Mouse (Mus musculus): ENCODE data around the gene Tas2r107. TPM values are rescaled to one million over a fixed set of nuclear protein-coding genes. Genes with fewer than 3 reads are reported as not detected.
"Not testable (repeated sequence)": the region's sequence is repeated elsewhere in the genome, so short reads cannot be mapped to it uniquely, and the experiment has no call there.

The Tas2r107 gene
- total and polyA plus RNA-seq, 3 experiments: not detected

DNA sequence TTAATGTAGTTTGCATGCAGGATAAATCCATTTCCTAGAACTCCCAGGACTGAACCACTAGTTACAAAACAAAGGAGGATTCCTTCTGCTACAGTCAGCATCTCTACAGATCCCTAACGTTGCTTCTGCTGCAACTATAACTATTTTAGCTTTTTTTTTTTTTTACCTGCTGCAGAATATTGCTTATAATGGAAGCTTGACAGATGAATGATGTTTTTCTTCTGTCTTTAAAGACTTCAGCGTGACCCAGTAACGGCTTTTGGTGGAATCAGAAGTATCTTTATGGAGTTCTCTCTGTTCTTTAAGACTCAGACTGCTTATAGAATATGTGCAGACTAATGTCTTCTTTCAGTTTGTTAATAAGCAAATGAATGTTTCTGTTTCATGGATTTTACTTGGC lies 18.8 kb upstream of the Tas2r107 start, which contains the start of gene Tas2r106:
TSS of gene Tas2r106 (minus strand) at position 101 of the 400 bp plus-strand sequence.
- Histone ChIP-seq H3K4me2 (ENCODE audit: insufficient read depth, low read depth, poor library complexity, severe bottlenecking) (no peak within 1 kb of the TSS), H3K9me3 (replicated peaks; ENCODE audit: low read length) (peaks cover 17% of the 10 kb centered on the region), H3K4me3 (replicated peaks in 1 of 3; ENCODE audit: low read depth in 2 of 3, low read length in 2 of 3, poor library complexity in 1 of 3) (no peak within 1 kb of the TSS), H3K36me3 (replicated peaks in 1 of 2; ENCODE audit: control insufficient read depth in 1 of 2, insufficient read depth in 1 of 2, low read length in 1 of 2) (no peaks in the 10 kb centered on the region), H3K27me3 (replicated peaks) (no peaks in the 10 kb centered on the region), H3K9ac (ENCODE audit: insufficient read depth, low read depth) (no peak within 1 kb of the TSS), H3K79me2 (replicated peaks; ENCODE audit: control insufficient read depth, extremely low read depth, insufficient read depth, poor library complexity, severe bottlenecking) (no peaks in the 10 kb centered on the region), H3K27ac (ENCODE audit: insufficient read depth, low read depth) (no peak within 1 kb of the TSS), H3K4me1 (ENCODE audit: control insufficient read depth in 1 of 2, insufficient read depth in 2 of 2) (no peaks in the 10 kb centered on the region)
- dilution Hi-C loops (cut with MboI; ENCODE audit: extremely low pct_ligation_motif_present, extremely low pct_unique_long_range_greater_than_20kb, low sequenced_read_pairs) (no loop called here), in situ Hi-C loops (cut with MboI; ENCODE audit: low pct_ligation_motif_present, low pct_unique_long_range_greater_than_20kb, low sequenced_read_pairs) (no loop called here)
- TF ChIP-seq JUN (IDR thresholded peaks at IDR 0.05; ENCODE audit: insufficient read depth, low read depth, low read length) (no peak), POLR2A (IDR thresholded peaks at IDR 0.05; ENCODE audit: low read depth, low read length) (no peak), RAD21 (IDR thresholded peaks at IDR 0.05; ENCODE audit: low read depth, low read length) (no peak), CHD2 (IDR thresholded peaks at IDR 0.05; ENCODE audit: low read length) (no peak), NELFE (IDR thresholded peaks at IDR 0.05; ENCODE audit: low read depth, low read length) (no peak)
- no peak for DNase-seq (ENCODE audit: extremely low read depth)

DNA sequence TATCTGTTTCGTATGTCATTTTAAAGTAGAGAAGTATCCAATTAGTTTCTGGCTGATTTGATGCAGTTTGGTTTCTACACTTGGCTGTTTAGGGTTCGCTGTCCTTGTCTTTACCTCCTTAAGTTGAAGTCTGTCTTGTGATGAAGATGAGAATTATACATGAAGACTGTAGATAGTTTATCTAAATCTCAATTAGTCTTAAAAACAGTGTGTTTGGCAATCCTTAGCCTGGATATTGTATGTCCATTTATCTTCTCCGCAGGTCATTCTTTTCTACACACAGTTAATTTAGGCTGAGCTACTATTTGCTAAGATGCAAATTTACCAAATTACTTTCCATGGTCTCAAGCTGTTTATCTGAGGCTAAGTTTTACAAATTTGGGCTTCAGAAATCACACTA lies 29.1 kb downstream of the Tas2r107 start, which contains the start of gene Tas2r130:
TSS of gene Tas2r130 (minus strand) at position 101 of the 400 bp plus-strand sequence.
- no peak within 1 kb of the TSS for H3K27ac ChIP-seq (ENCODE audit: insufficient read depth, low read depth)
- no peak for TF ChIP-seq POLR2AphosphoS2 (IDR thresholded peaks at IDR 0.05; ENCODE audit: low read depth, low read length)
- no peak for TF ChIP-seq MAX (IDR thresholded peaks at IDR 0.05; ENCODE audit: low read length)
- no peak for TF ChIP-seq SIN3A (IDR thresholded peaks at IDR 0.05; ENCODE audit: low read length)
- TF ChIP-seq ETS1 (conservative IDR thresholded peaks at IDR 0.05; ENCODE audit: low read depth, low read length): no peak
- no peak for TF ChIP-seq POLR2A (IDR thresholded peaks at IDR 0.05; ENCODE audit: low read depth, low read length)
- no peak for TF ChIP-seq ELF1 (IDR thresholded peaks at IDR 0.05; ENCODE audit: low read depth, low read length)
- no peak for TF ChIP-seq ZMIZ1 (IDR thresholded peaks at IDR 0.05; ENCODE audit: low read depth, low read length)
- TF ChIP-seq NELFE (IDR thresholded peaks at IDR 0.05; ENCODE audit: low read depth, low read length): no peak
- no peak for TF ChIP-seq MAFK (IDR thresholded peaks at IDR 0.05; ENCODE audit: insufficient replicate concordance, low read length)
- TF ChIP-seq ZKSCAN1 (IDR thresholded peaks at IDR 0.05; ENCODE audit: borderline replicate concordance, low read depth, low read length): no peak

DNA sequence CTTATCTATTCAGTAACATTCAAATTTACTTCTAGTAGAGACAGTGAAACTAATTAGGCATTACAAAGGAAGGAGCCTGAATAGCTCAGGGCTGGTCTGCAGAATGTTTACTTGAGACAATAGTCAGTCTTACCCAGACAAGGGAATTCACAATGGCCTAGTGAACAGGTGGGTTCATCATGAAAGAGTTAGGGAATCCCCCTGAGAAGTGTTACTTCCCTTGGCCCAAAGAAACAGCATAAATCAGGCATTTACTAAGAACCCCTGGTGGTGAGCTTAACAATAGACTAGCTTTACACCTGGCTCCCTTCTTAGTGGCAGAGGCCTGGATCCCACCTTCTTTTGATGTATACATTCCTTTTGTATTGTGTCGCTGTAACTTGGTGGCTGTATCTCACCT lies 50.0 kb downstream of the Tas2r107 start:
- H3K36me3 ChIP-seq (replicated peaks in 1 of 2; ENCODE audit: control insufficient read depth in 1 of 2, insufficient read depth in 1 of 2, low read length in 1 of 2); H3K79me2 ChIP-seq (replicated peaks; ENCODE audit: control insufficient read depth, extremely low read depth, insufficient read depth, poor library complexity, severe bottlenecking); H3K9ac ChIP-seq (ENCODE audit: insufficient read depth, low read depth); H3K27ac ChIP-seq (ENCODE audit: insufficient read depth, low read depth); H3K4me2 ChIP-seq (ENCODE audit: insufficient read depth, low read depth, poor library complexity, severe bottlenecking); H3K27me3 ChIP-seq (replicated peaks); H3K4me1 ChIP-seq (ENCODE audit: control insufficient read depth in 1 of 2, insufficient read depth in 2 of 2); in situ Hi-C loops (cut with MboI; ENCODE audit: low pct_ligation_motif_present, low pct_unique_long_range_greater_than_20kb, low sequenced_read_pairs); dilution Hi-C loops (cut with MboI; ENCODE audit: extremely low pct_ligation_motif_present, extremely low pct_unique_long_range_greater_than_20kb, low sequenced_read_pairs); H3K4me3 ChIP-seq (replicated peaks in 1 of 3; ENCODE audit: low read depth in 2 of 3, low read length in 2 of 3, poor library complexity in 1 of 3); DNase-seq (ENCODE audit: extremely low read depth): not testable (repeated sequence)
- peaks cover 14% of the 10 kb centered on the region for H3K9me3 ChIP-seq (replicated peaks; ENCODE audit: low read length)

More for the DNA sequence above, 29.1 kb downstream of the Tas2r107 start, which contains the start of gene Tas2r130:
- Histone ChIP-seq H3K79me2 (replicated peaks; ENCODE audit: control insufficient read depth, extremely low read depth, insufficient read depth, poor library complexity, severe bottlenecking) (no peaks in the 10 kb centered on the region), H3K4me2 (ENCODE audit: insufficient read depth, low read depth, poor library complexity, severe bottlenecking) (no peak within 1 kb of the TSS), H3K27me3 (replicated peaks) (no peaks in the 10 kb centered on the region), H3K4me3 (replicated peaks in 1 of 3; ENCODE audit: low read depth in 2 of 3, low read length in 2 of 3, poor library complexity in 1 of 3) (no peak within 1 kb of the TSS), H3K9me3 (replicated peaks; ENCODE audit: low read length) (peaks cover 18% of the 10 kb centered on the region), H3K9ac (ENCODE audit: insufficient read depth, low read depth) (no peak within 1 kb of the TSS), H3K4me1 (ENCODE audit: control insufficient read depth in 1 of 2, insufficient read depth in 2 of 2) (no peaks in the 10 kb centered on the region), H3K36me3 (replicated peaks in 1 of 2; ENCODE audit: control insufficient read depth in 1 of 2, insufficient read depth in 1 of 2, low read length in 1 of 2) (no peaks in the 10 kb centered on the region)
- dilution Hi-C loops (cut with MboI; ENCODE audit: extremely low pct_ligation_motif_present, extremely low pct_unique_long_range_greater_than_20kb, low sequenced_read_pairs): no loop called here
- in situ Hi-C loops (cut with MboI; ENCODE audit: low pct_ligation_motif_present, low pct_unique_long_range_greater_than_20kb, low sequenced_read_pairs): no loop called here
- DNase-seq (ENCODE audit: extremely low read depth): no peak

Other genes with a start within 250 kb of the Tas2r107 start
- gene 5430401F13Rik, start 173.7 kb downstream of the Tas2r107 start, total RNA-seq (2012; rRNA removed): not detected in 2 replicates
- not detected in 2 replicates for gene 5430401F13Rik, start 173.7 kb downstream of the Tas2r107 start, total RNA-seq (2014; rRNA removed)
- not detected in 2 replicates for gene 5430401F13Rik, start 173.7 kb downstream of the Tas2r107 start, polyA plus RNA-seq (2012; ENCODE audit: insufficient read length, low read depth)
- gene Gm6619, start 173.7 kb downstream of the Tas2r107 start, total RNA-seq (2012; rRNA removed): not detected in 2 replicates
- not detected in 2 replicates for gene Gm6619, start 173.7 kb downstream of the Tas2r107 start, total RNA-seq (2014; rRNA removed)
- gene Gm6619, start 173.7 kb downstream of the Tas2r107 start, polyA plus RNA-seq (2012; ENCODE audit: insufficient read length, low read depth): not detected in 2 replicates
- gene Tas2r130, start 29.2 kb downstream of the Tas2r107 start, total RNA-seq (2012; rRNA removed): not detected in 2 replicates
- gene Tas2r130, start 29.2 kb downstream of the Tas2r107 start, total RNA-seq (2014; rRNA removed): not detected in 2 replicates
- not detected in 2 replicates for gene Tas2r130, start 29.2 kb downstream of the Tas2r107 start, polyA plus RNA-seq (2012; ENCODE audit: insufficient read length, low read depth)
- gene Tas2r106, start 18.7 kb upstream of the Tas2r107 start, total RNA-seq (2012; rRNA removed): not detected in 2 replicates
- gene Tas2r106, start 18.7 kb upstream of the Tas2r107 start, total RNA-seq (2014; rRNA removed): not detected in 2 replicates
- not detected in 2 replicates for gene Tas2r106, start 18.7 kb upstream of the Tas2r107 start, polyA plus RNA-seq (2012; ENCODE audit: insufficient read length, low read depth)
- gene Tas2r104, start 25.6 kb upstream of the Tas2r107 start, total RNA-seq (2012; rRNA removed): not detected in 2 replicates
- not detected in 2 replicates for gene Tas2r104, start 25.6 kb upstream of the Tas2r107 start, total RNA-seq (2014; rRNA removed)
- gene Tas2r104, start 25.6 kb upstream of the Tas2r107 start, polyA plus RNA-seq (2012; ENCODE audit: insufficient read length, low read depth): not detected in 2 replicates
- not detected in 2 replicates for gene Tas2r105, start 27.3 kb upstream of the Tas2r107 start, total RNA-seq (2012; rRNA removed)
- not detected in 2 replicates for gene Tas2r105, start 27.3 kb upstream of the Tas2r107 start, total RNA-seq (2014; rRNA removed)
- gene Tas2r105, start 27.3 kb upstream of the Tas2r107 start, polyA plus RNA-seq (2012; ENCODE audit: insufficient read length, low read depth): not detected in 2 replicates
- gene Tas2r114, start 29.9 kb upstream of the Tas2r107 start, total RNA-seq (2012; rRNA removed): not detected in 2 replicates
- not detected in 2 replicates for gene Tas2r114, start 29.9 kb upstream of the Tas2r107 start, total RNA-seq (2014; rRNA removed)
- not detected in 2 replicates for gene Tas2r114, start 29.9 kb upstream of the Tas2r107 start, polyA plus RNA-seq (2012; ENCODE audit: insufficient read length, low read depth)